Mouse (Mus musculus) left cerebral cortex, adult 9 months (tissue): ENCODE data around the gene Gad1.
A peak's percentile ranks its signal among the peaks of the same experiment; 100 is the strongest.

Experiments
- DNase-seq, 2 experiments: peaks; one replicate each; pipeline ENCODE4 v3.0.0; 2022; ENCODE audit warnings: low spot score in 2 of 2

Gad1 gene

GRCm38 (mm10) chr2:70552772-70553171, at the start of gene Gad1:
Gene Gad1 (plus strand): TSS chr2:70553072.
- DNase-seq: no peak

GRCm38 (mm10) chr2:70503436-70503835, 49.4 kb upstream of the Gad1 start:
- no peak for DNase-seq

- no peak for DNase-seq
These were observed 47.6 kb upstream of the Gad1 start for GRCm38 (mm10) chr2:70505229-70505628.

GRCm38 (mm10) chr2:70505896-70506295, 47.0 kb upstream of the Gad1 start:
- no peak for DNase-seq

GRCm38 (mm10) chr2:70506372-70506771, 46.5 kb upstream of the Gad1 start:
- DNase-seq: no peak

- DNase-seq: no peak
These were observed 44.4 kb upstream of the Gad1 start, which contains the start of gene Erich2 for GRCm38 (mm10) chr2:70508496-70508895. Gene Erich2 (plus strand): TSS chr2:70508819.

- DNase-seq: peak in 1 of 2 experiments; percentile 38
These were observed 43.7 kb upstream of the Gad1 start for GRCm38 (mm10) chr2:70509021-70509632.

GRCm38 (mm10) chr2:70538283-70538682, 14.6 kb upstream of the Gad1 start:
- DNase-seq: peak in 1 of 2 experiments; percentile 23

- no peak for DNase-seq
These were observed 2.2 kb upstream of the Gad1 start for GRCm38 (mm10) chr2:70550671-70551070.

GRCm38 (mm10) chr2:70551446-70551845, 1.4 kb upstream of the Gad1 start:
- DNase-seq: no peak

GRCm38 (mm10) chr2:70552067-70552598, 739 bp upstream of the Gad1 start:
- DNase-seq: no peak

GRCm38 (mm10) chr2:70553826-70554225, 954 bp downstream of the Gad1 start:
- DNase-seq: no peak

GRCm38 (mm10) chr2:70558112-70558842, 5.4 kb downstream of the Gad1 start:
- peak in 1 of 2 experiments; percentile 90 for DNase-seq

GRCm38 (mm10) chr2:70558843-70559451, 6.1 kb downstream of the Gad1 start:
- no peak for DNase-seq

- no peak for DNase-seq
These were observed 6.6 kb downstream of the Gad1 start for GRCm38 (mm10) chr2:70559520-70559919.

GRCm38 (mm10) chr2:70561077-70561795, 8.4 kb downstream of the Gad1 start:
- DNase-seq: peak in 1 of 2 experiments; percentile 59

- DNase-seq: no peak
These were observed 9.2 kb downstream of the Gad1 start for GRCm38 (mm10) chr2:70562011-70562491.

GRCm38 (mm10) chr2:70562611-70562980, 9.7 kb downstream of the Gad1 start:
- no peak for DNase-seq

- DNase-seq: no peak
These were observed 10.3 kb downstream of the Gad1 start for GRCm38 (mm10) chr2:70562981-70563671.

- no peak for DNase-seq
These were observed 11.1 kb downstream of the Gad1 start for GRCm38 (mm10) chr2:70563721-70564645.
